Mouse (Mus musculus) granulocyte monocyte progenitor cell, adult 5-6 weeks (primary cell): ENCODE results near the gene Gmip. TPM values are rescaled to one million over a fixed set of nuclear protein-coding genes. Genes with fewer than 3 reads are reported as not detected.
A peak's percentile ranks its signal among the peaks of the same experiment; 100 is the strongest.

Source experiments
- ATAC-seq: replicated peaks from 2 replicates; pipeline ENCODE4 v1.8.0; 2016; ENCODE audit warnings: mild to moderate bottlenecking, moderate TSS enrichment, inconsistent platforms; ENCODE audit not compliant: poor library complexity, severe bottlenecking
- total RNA-seq, 2 experiments: library from RNA; stranded (forward) in 1 of 2; stranded (reverse) in 1 of 2; fragments of 200-712, 200-1000 nt in 1 of 2; fragments of >200 nt in 1 of 2; fragmentation: Nextera tagmentation in 1 of 2; gene quantifications; 2 replicates each; pipeline ENCODE4 v1.2.3; 2014 to 2017

Gene Gmip
- total RNA-seq, 2 experiments from 2014 or later = 43.8 to 53.7 TPM

DNA sequence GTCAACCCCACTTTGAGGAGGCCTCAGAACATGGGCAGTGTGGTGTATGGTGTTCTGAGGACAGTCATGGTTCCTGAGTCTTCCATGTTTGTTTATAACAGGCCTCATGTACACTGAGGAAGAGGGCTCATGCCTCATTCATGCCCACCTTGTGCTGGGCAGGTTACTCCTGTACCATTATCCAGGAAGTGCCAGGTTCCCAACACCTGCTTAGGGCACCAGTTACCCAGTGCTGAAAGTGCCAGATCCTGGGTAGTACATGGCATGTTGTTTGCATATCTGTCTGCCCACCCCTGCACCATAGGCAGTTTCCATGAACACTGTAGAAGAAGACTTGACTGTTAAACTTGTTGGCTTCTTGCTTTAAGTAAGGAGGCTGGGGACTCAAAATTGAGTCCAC is 6.3 kb upstream of the Gmip start:
- ATAC-seq = no peak

DNA sequence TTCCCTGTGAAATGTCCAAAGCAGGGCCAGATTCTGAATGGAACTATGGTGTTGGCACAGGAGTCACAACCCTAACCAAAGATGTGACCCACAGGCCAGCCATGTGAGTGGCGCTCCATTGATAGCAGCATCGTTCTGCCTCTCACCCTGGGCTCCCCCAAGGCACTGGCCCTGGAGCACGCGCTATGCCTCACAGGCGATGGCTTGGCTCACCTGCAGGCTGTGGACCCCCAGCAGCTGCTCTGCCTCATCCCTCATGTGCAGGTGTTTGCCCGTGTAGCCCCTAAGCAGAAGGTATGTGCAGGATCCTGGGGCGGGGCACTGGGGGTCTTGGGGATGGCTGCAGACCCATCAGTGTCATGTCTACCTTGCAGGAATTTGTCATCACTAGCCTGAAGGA is 5.1 kb upstream of the Gmip start:
- no peak for ATAC-seq

DNA sequence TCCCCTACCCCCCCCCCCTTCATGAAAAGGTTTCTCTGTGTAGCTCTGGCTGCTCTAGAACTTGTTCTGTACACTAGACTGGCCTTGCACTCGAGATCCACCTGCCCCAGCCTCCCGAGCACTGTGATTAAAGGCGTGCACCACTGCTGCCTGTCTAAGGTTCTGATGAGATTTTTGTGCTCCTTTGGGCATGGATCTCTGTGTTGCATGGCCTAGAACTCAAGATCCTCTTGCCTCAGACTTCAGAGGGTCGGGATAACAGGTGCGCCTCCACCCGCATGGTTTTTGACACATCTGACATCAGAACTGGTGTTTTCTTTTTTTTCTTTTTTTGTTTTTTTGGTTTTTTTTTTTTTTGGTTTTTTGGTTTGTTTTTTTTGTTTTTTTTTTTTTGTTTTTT is 3.9 kb upstream of the Gmip start:
- no peak for ATAC-seq

DNA sequence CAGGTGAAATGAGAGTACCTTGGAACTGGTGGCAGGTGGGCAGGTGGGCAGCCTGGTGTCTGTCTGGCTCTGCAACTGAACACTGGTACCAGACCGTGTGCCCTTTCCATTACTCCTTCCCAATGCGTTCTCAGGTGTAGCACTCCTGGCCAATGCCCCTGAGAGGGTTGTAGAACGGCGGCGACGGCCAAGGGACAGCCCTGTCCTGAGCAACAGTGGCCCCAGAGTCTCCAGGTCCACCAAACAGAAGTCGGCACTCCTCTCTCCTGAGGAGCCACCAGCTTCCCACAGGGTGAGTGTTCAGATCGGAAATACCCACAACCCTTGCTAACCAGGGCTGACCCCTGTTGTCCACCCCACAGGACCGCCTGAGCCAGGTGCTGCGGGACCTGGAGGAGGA is 3.4 kb upstream of the Gmip start:
- ATAC-seq = no peak

DNA sequence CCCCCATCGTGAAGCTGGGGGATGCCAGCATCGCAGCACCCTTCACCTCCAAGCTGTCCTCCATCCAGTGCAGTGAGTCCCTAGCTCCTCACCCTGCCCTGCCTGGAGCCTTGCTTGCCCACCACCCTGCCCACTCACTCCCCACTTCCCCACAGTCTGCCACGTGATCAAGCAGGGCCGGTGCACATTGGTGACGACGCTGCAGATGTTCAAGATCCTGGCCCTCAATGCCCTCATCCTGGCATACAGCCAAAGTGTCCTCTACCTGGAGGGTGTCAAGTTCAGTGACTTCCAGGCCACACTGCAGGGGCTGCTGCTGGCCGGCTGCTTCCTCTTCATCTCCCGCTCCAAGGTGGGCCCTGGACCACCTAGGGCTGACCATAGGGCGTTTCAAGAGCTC is 3.0 kb upstream of the Gmip start:
- ATAC-seq = no peak

DNA sequence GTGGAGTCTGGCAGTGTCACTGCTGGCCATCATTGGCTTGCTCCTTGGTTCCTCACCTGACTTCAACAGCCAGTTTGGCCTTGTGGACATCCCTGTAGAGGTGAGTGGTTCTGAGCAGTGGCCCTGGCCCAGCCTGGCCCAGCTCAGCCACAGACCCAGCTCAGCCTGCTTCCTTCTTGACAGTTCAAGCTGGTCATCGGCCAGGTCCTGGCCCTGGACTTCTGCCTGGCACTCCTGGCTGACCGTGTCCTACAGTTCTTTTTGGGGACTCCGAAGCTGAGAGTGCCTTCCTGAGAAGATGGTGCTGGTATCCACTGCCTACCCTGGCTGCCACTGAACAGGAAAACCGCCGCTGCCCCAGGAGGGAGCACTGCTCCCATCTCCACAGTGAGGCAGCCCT is 1.2 kb upstream of the Gmip start:
- no peak for ATAC-seq

DNA sequence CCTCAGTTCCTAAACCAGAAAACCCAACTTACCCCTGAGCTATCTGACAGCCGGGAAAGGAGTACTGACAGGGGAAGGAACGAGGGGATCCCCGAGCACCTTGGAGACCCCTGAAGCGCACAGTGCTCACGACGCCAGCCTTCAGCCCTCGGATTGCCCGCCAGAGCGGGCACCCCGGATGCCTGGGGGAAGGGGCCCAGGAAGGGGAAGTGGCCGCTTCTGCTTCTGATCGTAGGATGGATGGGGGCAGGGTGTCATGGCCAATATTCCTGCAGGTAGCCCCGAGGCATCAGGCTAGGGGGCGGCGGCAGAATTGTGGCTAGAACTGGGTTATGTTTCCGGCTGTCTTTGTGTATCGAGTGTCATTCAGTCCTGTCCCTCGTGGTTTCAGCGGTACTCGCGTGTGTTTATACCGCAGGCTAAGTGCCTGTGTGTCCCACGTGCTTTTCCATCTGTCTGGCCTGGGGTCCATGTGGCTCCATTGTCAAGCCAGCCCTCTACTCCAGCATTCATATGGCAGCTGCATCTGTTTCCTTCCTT is 455 bp downstream of the Gmip start:
- ATAC-seq = peak; percentile 66

DNA sequence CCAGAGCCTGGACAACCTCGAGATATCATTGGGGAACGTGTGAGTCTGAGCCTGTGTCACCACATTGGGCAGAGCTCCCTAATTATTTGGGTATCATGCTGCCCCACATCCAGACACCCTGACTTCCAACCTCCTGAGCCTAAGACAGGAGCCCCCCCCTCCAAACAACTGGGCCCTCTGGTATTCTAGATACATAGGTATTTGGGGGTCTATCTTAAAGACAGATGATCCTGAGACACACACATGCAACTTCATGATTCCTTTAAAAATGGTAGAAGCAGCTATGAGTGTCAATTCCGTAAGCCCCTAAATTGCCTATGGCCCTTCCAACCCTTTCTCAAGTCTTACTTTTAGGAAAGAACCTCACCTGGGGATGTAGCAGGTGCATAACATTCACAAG is 1.3 kb downstream of the Gmip start:
- ATAC-seq = no peak

DNA sequence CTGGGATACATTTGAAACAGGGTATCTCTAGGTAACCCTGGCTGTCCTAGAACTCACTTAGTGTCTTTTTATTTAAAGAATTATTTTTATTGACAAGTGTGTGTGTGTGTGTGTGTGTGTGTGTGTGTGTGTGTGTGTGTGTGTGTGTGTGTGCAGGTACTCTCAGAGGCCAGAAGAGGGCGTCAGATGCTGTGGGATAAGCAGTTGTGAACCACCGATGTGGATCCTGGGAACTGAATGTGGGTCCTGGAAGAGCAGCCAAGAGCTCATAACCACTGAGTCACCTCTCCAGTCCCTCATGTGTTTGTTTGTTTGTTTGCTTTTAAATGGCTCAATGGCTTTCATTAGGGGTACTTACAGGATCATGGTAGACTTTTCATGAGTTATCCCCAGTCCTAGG is 6.4 kb downstream of the Gmip start:
- ATAC-seq = no peak

DNA sequence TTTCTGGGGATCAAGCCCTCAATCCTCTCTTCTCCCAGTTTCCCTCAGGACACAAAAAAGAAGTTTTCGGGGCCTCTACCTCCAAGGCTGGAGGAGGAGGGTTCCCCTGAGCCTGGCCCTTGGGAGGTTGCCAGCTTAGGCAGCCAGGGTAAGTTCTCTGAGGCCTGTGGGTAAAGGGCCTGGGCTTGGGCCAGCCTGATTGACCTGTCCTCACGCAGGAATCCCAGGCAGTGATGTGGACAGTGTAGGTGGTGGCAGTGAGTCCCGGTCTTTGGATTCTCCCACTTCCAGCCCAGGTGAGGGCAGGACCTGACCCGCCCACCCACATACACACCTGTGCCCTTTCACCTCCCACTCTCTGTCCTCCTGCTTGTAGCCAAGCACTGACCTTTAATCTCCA is 6.9 kb downstream of the Gmip start:
- no peak for ATAC-seq

DNA sequence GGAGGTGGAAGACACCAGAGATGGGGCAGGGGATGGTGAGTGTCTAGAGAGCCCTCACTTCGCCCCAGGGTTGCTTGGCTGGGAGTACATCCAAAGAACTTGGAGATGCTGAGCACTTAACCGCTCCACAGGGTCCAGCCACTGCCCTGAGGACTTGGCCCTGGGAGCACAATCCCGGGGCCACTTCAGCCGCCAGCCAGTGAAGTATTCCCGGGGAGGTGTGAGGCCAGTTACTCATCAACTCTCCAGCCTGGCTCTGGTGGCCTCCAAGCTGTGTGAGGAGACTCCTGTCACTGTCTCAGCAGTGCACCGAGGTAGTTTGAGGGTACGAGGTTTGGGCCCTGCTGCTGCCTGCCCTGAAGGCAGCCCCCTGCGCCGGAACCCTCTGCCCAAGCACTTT is 12.0 kb downstream of the Gmip start:
- no peak for ATAC-seq

DNA sequence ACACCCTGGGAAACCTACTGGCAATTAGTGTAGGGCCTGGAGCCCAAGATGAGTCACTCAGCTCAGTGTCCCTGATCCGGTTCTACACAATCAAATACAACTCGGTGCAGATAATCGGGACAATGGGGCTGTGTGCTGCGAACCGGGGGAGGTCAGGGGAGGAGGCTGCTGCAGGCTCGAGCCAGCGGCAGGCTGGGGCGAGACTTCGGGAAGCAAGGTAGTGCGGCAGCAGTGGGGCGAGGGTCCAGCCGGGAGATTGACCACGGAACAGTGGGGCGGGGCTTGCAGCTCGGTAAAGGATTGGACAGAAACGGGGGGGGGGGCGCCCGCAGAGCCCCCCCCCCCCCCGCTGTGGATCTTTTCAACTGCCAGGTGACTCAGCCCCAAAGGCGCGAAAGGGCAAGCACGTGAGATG is 13.5 kb downstream of the Gmip start:
- peak; percentile 28 for ATAC-seq

DNA sequence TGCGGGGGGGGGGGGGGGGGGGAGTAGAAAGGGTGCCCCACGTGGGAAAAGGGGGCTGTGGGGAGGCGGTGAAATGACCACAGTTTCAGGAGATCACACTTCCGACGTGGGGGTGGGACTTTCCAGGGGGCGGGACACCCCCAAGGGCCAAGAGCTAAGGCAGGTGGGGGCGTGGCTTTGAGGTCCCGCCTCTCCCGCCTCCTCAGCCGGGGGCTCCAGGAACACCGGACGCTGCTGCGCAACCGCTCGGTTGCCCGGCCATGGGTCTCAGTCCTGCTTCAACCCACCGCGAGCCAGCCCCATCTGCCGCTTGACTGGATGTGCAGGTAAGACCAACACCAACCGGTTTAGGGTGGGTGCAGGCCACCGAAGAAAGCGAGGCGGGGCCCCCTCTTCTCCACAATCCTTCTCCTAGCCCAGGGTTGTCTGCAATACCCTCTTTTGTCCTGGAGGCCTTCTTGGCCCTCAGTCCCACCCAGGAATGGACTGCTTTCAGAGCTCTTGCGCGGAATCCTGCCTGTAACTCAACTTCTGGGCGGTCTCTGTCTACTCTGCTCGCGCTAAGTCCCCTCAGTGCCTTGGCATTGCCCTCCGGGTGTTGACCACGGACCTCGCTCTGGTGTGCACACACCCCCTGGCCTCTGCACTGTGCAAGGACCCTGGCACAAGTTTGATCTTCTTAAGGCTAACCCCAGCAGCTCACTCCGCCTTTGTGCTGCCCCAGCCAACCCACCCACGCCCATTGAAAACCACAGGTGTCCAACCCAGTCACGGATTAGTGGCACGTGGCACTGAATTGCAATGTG is 14.1 kb downstream of the Gmip start, which contains the start of gene Lpar2:
Gene Lpar2 (plus strand): TSS at position 44 of the 806 bp plus-strand sequence.
- peak; percentile 84 for ATAC-seq

DNA sequence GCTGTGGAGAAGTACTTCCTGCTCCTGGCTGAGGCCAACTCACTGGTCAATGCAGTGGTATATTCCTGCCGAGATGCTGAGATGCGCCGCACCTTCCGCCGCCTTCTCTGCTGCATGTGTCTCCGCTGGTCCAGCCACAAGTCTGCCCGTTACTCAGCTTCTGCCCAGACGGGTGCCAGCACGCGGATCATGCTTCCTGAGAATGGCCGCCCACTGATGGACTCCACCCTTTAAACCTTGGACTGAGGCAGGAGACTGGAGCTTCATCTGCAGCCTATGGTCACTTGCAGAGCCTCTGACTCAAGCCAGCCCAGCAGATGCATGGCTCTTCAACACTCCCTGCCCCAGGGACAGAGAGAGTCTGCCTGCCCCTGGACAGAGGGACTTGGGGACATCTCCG is 17.9 kb downstream of the Gmip start:
- ATAC-seq = no peak

DNA sequence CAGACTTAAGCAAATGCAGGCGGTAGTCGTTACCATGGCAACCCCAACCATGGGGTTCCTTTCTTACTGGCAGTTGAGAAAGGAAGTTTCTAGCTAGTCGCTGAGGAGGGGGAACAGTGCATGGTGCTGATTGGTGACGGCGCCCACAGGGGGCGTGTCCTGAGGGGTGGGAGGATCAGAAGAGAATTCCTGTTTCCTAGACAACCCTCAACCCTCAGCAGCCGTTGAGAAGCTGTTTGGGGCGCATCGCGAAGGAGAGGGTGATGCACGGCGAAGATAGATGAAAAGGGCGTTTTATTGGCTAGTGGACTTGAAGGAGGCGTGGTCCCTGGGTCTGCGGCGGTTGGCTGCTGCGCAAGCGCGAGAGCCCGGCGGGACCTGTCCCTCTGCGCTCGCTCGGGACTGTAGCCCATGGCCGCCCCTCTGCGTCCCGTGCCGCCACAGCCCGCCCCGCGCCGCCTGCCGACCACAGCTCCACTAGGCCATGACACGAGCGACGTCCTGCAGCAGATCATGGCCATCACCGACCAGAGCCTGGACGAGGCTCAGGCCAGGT is 23.9 kb downstream of the Gmip start, which contains the start of gene Pbx4:
Gene Pbx4 (plus strand): TSS at position 194 of the 556 bp plus-strand sequence.
- ATAC-seq = peak; percentile 90

DNA sequence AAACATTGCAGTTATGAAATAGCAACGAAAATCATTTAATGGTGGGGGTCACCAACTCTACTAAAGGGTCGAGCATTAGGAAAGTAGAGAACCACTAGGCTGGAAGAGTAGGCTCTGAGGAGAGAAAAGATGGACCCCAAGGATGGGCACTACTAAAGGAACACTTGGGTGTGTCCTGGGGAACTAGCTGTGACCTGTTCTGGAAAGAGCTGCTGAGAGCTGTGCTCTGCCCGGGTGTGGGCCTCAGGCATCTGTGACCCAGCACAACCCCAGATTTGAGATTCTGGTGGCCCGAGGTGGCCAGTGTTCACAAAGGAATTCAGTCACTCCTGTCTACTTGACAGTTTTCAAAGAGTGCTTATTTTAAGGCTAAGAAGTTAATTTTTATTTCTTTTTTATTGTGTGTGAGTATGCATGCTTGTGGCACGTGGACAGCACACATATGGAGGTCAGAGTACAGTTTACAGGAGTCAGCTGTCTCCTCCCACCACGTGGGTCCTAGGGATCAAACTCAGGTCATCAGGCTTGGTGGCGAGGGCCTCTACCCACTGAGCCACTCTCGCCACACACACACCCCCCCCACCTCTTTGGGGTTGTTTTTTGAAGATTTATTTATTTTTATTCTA is 28.7 kb downstream of the Gmip start:
- no peak for ATAC-seq

DNA sequence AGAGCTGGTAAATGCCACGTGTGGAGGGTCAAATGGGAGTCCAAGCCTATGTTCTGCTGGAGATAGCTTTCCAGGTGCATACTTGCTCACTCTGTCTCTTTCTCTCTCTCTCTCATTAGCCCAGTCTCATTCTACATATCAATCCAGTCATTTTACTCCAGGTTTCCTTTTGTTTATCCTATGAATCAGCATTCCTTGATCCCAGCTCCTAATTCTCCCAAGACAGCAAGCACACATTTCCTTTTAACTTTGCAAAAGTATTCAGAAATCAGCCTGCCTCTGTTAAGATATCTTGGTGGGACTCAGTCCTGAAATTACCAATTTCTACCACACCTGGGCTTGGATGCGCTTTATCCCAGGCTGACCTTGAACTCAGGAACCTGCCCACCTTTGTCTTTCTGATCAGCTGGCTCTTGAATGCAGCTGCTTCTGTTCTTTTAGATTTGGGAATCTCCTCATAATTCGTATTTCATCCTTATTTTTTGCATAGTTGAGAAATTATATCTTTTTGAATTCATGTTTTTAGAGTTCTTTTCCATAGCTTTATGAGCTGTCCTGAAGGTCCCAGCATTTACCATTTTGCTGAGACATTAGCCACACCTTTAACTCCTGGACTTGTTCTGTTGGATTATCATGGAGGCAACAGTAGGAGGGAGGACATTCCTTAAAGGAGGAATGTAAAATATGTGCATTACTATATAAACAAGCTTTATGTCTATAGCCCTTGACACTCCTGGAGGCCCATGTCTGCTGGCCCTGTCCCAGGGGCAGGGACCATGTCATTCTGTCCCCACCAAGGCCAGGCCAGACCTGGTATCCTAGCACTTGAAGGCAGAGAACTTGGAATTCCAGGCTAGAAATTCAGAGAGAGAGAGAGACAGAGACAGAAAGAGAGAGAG is 38.9 kb downstream of the Gmip start:
- no peak for ATAC-seq

DNA sequence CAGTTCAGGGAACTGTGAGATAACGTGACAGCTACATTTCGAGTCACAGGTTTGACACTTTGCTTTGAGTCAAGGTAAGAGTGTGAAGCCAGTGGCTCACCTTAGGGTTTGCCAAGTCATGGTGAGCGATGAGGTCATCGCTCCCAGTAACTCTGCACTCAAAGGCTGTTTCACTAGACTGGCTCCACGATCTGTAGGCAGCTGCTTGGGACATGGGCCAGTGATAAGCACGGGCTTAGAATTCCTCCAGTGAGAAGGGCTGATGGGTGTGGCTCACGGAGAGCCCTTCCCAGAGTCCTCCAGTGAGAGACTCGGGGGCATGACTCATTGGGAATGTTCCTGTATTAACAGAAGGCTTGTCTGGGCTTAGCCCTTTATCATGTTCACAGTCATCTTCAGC is 40.5 kb downstream of the Gmip start:
- no peak for ATAC-seq

DNA sequence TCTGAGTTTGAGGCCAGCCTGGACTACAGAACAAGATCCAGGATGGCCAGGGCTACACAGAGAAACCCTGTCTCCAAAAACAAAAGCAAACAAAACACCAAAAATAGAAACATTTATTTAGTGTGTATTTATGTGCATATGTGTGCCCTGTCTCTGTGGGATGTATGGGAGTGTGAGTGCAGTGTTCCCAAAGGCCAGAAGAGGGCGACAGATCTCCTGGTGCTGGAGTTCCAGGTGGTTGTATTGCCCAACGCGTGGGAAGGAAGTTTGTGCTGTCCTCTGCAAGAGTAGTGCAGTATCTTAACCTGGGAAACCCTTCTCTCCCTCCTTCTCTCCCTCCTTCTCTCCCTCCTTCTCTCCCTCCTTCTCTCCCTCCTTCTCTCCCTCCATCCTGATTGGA is 41.4 kb downstream of the Gmip start:
- ATAC-seq = peak; percentile 81

DNA sequence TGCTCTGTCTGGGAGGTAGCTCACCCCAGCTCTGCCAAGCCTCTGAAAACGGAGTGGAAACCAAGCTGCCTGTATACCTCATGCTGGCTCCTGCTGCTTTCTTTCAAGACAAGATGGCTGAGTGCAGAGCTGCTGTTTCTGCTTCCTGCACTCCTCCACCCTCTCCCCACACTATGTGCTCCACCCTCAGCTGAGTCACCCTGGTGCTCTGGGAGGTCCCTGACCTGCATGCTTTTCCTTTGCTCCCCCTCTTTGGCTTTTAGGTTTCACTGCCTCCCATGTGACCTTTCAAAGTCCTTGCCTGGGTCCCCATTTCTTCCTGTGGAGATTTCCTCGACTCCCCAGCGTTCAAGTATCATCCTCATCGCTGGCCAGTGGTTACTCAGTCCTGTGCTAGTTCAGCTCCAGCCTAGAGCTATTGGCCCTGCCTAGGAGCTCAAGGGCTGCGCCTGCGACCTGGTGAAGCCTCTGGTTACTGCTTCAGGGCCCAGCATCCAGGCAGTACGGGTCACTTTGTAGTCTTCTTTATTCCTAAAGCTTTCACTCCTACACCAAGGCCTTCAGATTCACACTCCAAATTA is 42.5 kb downstream of the Gmip start:
- ATAC-seq = no peak
